Mouse (Mus musculus) MEL (cell line): ENCODE results near the gene Galnt9. TPM values are rescaled to one million over a fixed set of nuclear protein-coding genes. Genes with fewer than 3 reads are reported as not detected.

Experiments used
- DNase-seq: peaks from one replicate; pipeline ENCODE4 v3.0.0; 2011; ENCODE audit warnings: low read depth, low spot score
- H3K27ac ChIP-seq: 2 replicates; pipeline ENCODE4 v1.5.1; 2012; ENCODE audit warnings: low read depth, mild to moderate bottlenecking, control low read depth, low read length, moderate library complexity; ENCODE audit not compliant: control insufficient read depth
- H3K27me3 ChIP-seq, 2 experiments: fragments of 150-350 bp in 1 of 2; sonication (generic) in 1 of 2; 2 replicates each; pipeline ENCODE4 v1.6.1; 2012; ENCODE audit warnings: low read length in 2 of 2, mild to moderate bottlenecking in 2 of 2, improper control_type of control experiment in 1 of 2, moderate library complexity in 1 of 2; ENCODE audit not compliant: insufficient read depth in 2 of 2, control insufficient read depth in 1 of 2
- H3K36me3 ChIP-seq, 2 experiments: 2 replicates each; pipeline ENCODE4 v1.6.1; 2012 to 2014; ENCODE audit warnings: low read length in 2 of 2, improper control_type of control experiment in 1 of 2, inconsistent platforms in 1 of 2, mild to moderate bottlenecking in 1 of 2; ENCODE audit not compliant: insufficient read depth in 2 of 2, control insufficient read depth in 1 of 2
- H3K4me1 ChIP-seq, 2 experiments: fragments of 150-350 bp in 1 of 2; sonication (generic) in 1 of 2; 2 replicates each; pipeline ENCODE4 v1.6.1; 2012; ENCODE audit warnings: low read length in 2 of 2, improper control_type of control experiment in 1 of 2, mild to moderate bottlenecking in 1 of 2; ENCODE audit not compliant: insufficient read depth in 2 of 2, control insufficient read depth in 1 of 2
- H3K4me3 ChIP-seq, 2 experiments: fragments of 150-350 bp in 1 of 2; sonication (generic) in 1 of 2; 2 replicates each; pipeline ENCODE4 v1.5.1; 2012; ENCODE audit warnings: low read depth in 2 of 2, low read length in 2 of 2, mild to moderate bottlenecking in 2 of 2, moderate library complexity in 2 of 2, control low read depth in 1 of 2, improper control_type of control experiment in 1 of 2; ENCODE audit not compliant: control insufficient read depth in 1 of 2, insufficient read depth in 1 of 2
- H3K79me2 ChIP-seq: 2 replicates; pipeline ENCODE4 v1.6.1; 2012; ENCODE audit warnings: mild to moderate bottlenecking, low read length, moderate library complexity; ENCODE audit not compliant: control insufficient read depth, poor library complexity, insufficient read depth
- H3K9ac ChIP-seq: 2 replicates; pipeline ENCODE4 v1.6.1; 2012; ENCODE audit warnings: low read depth, mild to moderate bottlenecking, control low read depth, low read length, moderate library complexity; ENCODE audit not compliant: control insufficient read depth, poor library complexity, severe bottlenecking
- H3K9me3 ChIP-seq: fragments of 150-350 bp; sonication (generic); replicated peaks from 2 replicates; pipeline ENCODE4 v1.6.1; 2012; ENCODE audit warnings: mild to moderate bottlenecking, low read length, improper control_type of control experiment, moderate library complexity; ENCODE audit not compliant: insufficient read depth
- CTCF ChIP-seq, 3 experiments: IDR thresholded peaks in 2 of 3; conservative IDR thresholded peaks in 1 of 3; 2 replicates each; pipeline ENCODE4 v1.5.1; 2011 to 2012; ENCODE audit warnings: low read length in 3 of 3, low read depth in 2 of 3, mild to moderate bottlenecking in 2 of 3, improper control_type of control experiment in 1 of 3, inconsistent platforms in 1 of 3, mixed read lengths in 1 of 3, moderate library complexity in 1 of 3; ENCODE audit not compliant: control insufficient read depth in 1 of 3, insufficient read depth in 1 of 3, poor library complexity in 1 of 3, severe bottlenecking in 1 of 3
- E2F4 ChIP-seq: IDR thresholded peaks from 2 replicates; pipeline ENCODE4 v1.6.1; 2011; ENCODE audit warnings: low read depth, low read length, improper control_type of control experiment, borderline replicate concordance
- ELF1 ChIP-seq: IDR thresholded peaks from 2 replicates; pipeline ENCODE4 v1.6.1; 2014; ENCODE audit warnings: low read depth, mild to moderate bottlenecking, inconsistent platforms, low read length, improper control_type of control experiment, moderate library complexity
- ETS1 ChIP-seq: IDR thresholded peaks from 2 replicates; pipeline ENCODE4 v1.6.1; 2012; ENCODE audit warnings: low read depth, mild to moderate bottlenecking, inconsistent platforms, low read length, improper control_type of control experiment, moderate library complexity
- GATA1 ChIP-seq: IDR thresholded peaks from 2 replicates; pipeline ENCODE4 v1.6.1; 2011; ENCODE audit warnings: low read depth, low read length, improper control_type of control experiment
- HCFC1 ChIP-seq: IDR thresholded peaks from 2 replicates; pipeline ENCODE4 v1.6.1; 2012; ENCODE audit warnings: low read depth, mild to moderate bottlenecking, inconsistent platforms, low read length, improper control_type of control experiment, moderate library complexity
- JUND ChIP-seq: IDR thresholded peaks from 2 replicates; pipeline ENCODE4 v1.6.1; 2011; ENCODE audit warnings: low read depth, mild to moderate bottlenecking, improper control_type of control experiment, low read length
- KAT2A ChIP-seq: conservative IDR thresholded peaks from 2 replicates; pipeline ENCODE4 v1.6.1; 2012; ENCODE audit warnings: low read depth, low read length, improper control_type of control experiment, inconsistent platforms
- MYC ChIP-seq: IDR thresholded peaks from 2 replicates; pipeline ENCODE4 v1.6.1; 2011; ENCODE audit warnings: low read depth, mild to moderate bottlenecking, low read length, improper control_type of control experiment, moderate library complexity
- NRF1 ChIP-seq: IDR thresholded peaks from 2 replicates; pipeline ENCODE4 v1.6.1; 2014; ENCODE audit warnings: low read depth, mild to moderate bottlenecking, inconsistent platforms, low read length, improper control_type of control experiment, moderate library complexity; ENCODE audit not compliant: poor library complexity, insufficient read depth, severe bottlenecking
- POLR2A ChIP-seq, 2 experiments: IDR thresholded peaks; 2 replicates each; pipeline ENCODE4 v1.6.1; 2011 to 2012; ENCODE audit warnings: low read length in 2 of 2, mild to moderate bottlenecking in 2 of 2, control low read depth in 1 of 2, improper control_type of control experiment in 1 of 2, low read depth in 1 of 2, moderate library complexity in 1 of 2; ENCODE audit not compliant: control insufficient read depth in 1 of 2, insufficient read depth in 1 of 2, poor library complexity in 1 of 2
- SMC3 ChIP-seq: IDR thresholded peaks from 2 replicates; pipeline ENCODE4 v1.6.1; 2011; ENCODE audit warnings: low read depth, low read length, improper control_type of control experiment
- UBTF ChIP-seq: IDR thresholded peaks from 2 replicates; pipeline ENCODE4 v1.6.1; 2012; ENCODE audit warnings: low read depth, mild to moderate bottlenecking, inconsistent platforms, low read length, improper control_type of control experiment, moderate library complexity, borderline replicate concordance; ENCODE audit not compliant: insufficient read depth
- ZC3H11A ChIP-seq: IDR thresholded peaks from 2 replicates; pipeline ENCODE4 v1.6.1; 2012; ENCODE audit warnings: low read depth, mild to moderate bottlenecking, inconsistent platforms, low read length, improper control_type of control experiment
- ZMIZ1 ChIP-seq: IDR thresholded peaks from 2 replicates; pipeline ENCODE4 v1.6.1; 2012; ENCODE audit warnings: low read depth, mild to moderate bottlenecking, inconsistent platforms, low read length, improper control_type of control experiment, moderate library complexity
- ZNF384 ChIP-seq: IDR thresholded peaks from 2 replicates; pipeline ENCODE4 v1.6.1; 2012; ENCODE audit warnings: low read depth, mild to moderate bottlenecking, inconsistent platforms, low read length, improper control_type of control experiment
- polyA plus RNA-seq, 2 experiments: library from polyadenylated mRNA; stranded (reverse) in 1 of 2; unstranded in 1 of 2; fragments of >175 nt in 1 of 2; fragments of >200 nt in 1 of 2; gene quantifications; 2 replicates each; pipeline versions ENCODE4 v1.2.1 to v1.2.4; 2012; ENCODE audit warnings: low replicate concordance in 2 of 2, low read depth in 1 of 2; ENCODE audit not compliant: insufficient read length in 2 of 2, insufficient read depth in 1 of 2, missing spikeins in 1 of 2
- total RNA-seq: library from RNA; depleted of rRNA; stranded (reverse); fragments of 300-350 nt; gene quantifications from 2 replicates; pipeline ENCODE4 v1.2.3, GENCODE M21; 2012

The Galnt9 gene
- total and polyA plus RNA-seq, 3 experiments, result 0.23 to 0.99 TPM; not detected in 1

DNA sequence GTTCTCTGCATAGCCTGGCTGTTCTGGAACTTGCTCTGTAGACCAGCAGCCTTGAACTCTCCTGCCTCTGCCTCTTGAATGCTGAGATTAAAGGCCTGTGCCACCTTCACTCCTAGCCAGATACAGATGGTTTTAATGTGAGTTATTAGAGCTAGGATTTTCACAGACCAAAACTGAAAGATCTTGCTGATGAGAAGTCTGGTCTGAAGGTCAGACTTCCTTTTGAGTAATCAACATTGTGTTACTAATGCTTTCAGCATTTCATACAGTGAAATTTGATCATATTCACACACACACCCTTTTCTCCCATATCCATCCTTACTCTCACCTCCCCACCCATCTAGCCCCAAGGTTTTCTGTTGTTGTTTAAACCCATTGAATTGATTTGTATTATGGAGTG is 115.5 kb downstream of the Galnt9 start:
- Histone ChIP-seq H3K4me1 (no peaks in the 10 kb centered on the region), H3K4me3 (no peak overlapping the region), H3K79me2 (peaks cover 3% of the 10 kb centered on the region; the same call in 1 of the 2 replicates), H3K9me3 (no peaks in the 10 kb centered on the region), H3K36me3 (peaks cover 2 to 7% of the 10 kb centered on the region in 2 experiments; a peak in 2 of 4 replicates), H3K27ac (no peak overlapping the region), H3K27me3 (no peaks in the 10 kb centered on the region), H3K9ac (no peak overlapping the region)
- no peak for TF ChIP-seq ZC3H11A
- no peak for TF ChIP-seq MYC
- TF ChIP-seq CTCF (IDR thresholded peaks at IDR 0.05 in 2 of 3, conservative IDR thresholded peaks at IDR 0.05 in 1 of 3; ENCODE audit: control insufficient read depth in 1 of 3, insufficient read depth in 1 of 3, low read depth in 2 of 3, low read length in 3 of 3, poor library complexity in 1 of 3, severe bottlenecking in 1 of 3), result no peak
- TF ChIP-seq ETS1, result no peak
- no peak for TF ChIP-seq ELF1
- TF ChIP-seq HCFC1, result no peak
- no peak for TF ChIP-seq ZNF384
- TF ChIP-seq JUND, result no peak
- no peak for TF ChIP-seq UBTF
- no peak for TF ChIP-seq NRF1
- no peak for TF ChIP-seq POLR2A (IDR thresholded peaks at IDR 0.05; ENCODE audit: control insufficient read depth in 1 of 2, insufficient read depth in 1 of 2, low read depth in 1 of 2, low read length in 2 of 2, poor library complexity in 1 of 2)
- TF ChIP-seq SMC3, result no peak
- no peak for TF ChIP-seq KAT2A
- TF ChIP-seq ZMIZ1, result no peak
- no peak for TF ChIP-seq E2F4
- DNase-seq, result no peak

DNA sequence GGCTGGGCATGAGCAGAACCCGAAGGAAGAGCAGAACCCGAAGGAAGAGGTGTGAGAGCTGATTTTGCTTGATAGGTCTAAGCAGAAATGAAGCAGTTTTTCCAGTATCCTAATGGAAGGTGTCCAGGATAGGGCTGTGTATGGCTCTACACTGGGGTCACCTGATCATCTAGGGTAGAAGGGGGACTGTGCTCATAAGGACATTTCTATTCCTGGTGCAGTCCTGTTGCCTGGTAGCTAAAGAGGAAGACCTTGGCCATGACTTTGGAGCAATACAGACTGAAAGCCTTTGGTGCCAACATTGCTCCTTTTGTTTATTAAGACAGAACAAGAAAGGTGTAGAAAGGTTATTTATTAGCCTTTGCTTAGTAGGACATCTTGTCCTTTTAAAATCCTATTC is 119.9 kb downstream of the Galnt9 start:
- no peak overlapping the region for H3K27ac ChIP-seq
- H3K4me3 ChIP-seq, result no peak overlapping the region
- no peak for DNase-seq
- no peak for TF ChIP-seq KAT2A
- no peak for TF ChIP-seq MYC
- TF ChIP-seq GATA1, result no peak
- TF ChIP-seq NRF1, result no peak
- H3K27me3 ChIP-seq, result no peaks in the 10 kb centered on the region
- no peaks in the 10 kb centered on the region for H3K9me3 ChIP-seq
- H3K9ac ChIP-seq, result no peak overlapping the region
- peaks cover 2 to 9% of the 10 kb centered on the region in 2 experiments; a peak in 2 of 4 replicates for H3K36me3 ChIP-seq
- H3K4me1 ChIP-seq, result no peaks in the 10 kb centered on the region
- H3K79me2 ChIP-seq, result no peaks in the 10 kb centered on the region
